Mouse (Mus musculus) forebrain, postnatal 0 days (tissue): ENCODE data around the gene 2010111I01Rik. TPM values are rescaled to one million over a fixed set of nuclear protein-coding genes. Genes with fewer than 3 reads are reported as not detected.

Experiments used
- ATAC-seq: fragments of 200-750 bp; cut with Nextera tagmentation; 2 replicates; pipeline ENCODE4 v1.8.0; 2017; ENCODE audit warnings: mild to moderate bottlenecking, moderate library complexity
- DNase-seq: peaks from one replicate; pipeline ENCODE4 v3.0.0-alpha.2; 2015
- H3K27ac ChIP-seq: fragments of 300-500 bp; sonication (generic); 2 replicates; pipeline ENCODE4 v1.5.1; 2014; ENCODE audit warnings: low read depth, mild to moderate bottlenecking, antibody characterized with exemption, low read length, moderate library complexity, mixed read lengths
- H3K27me3 ChIP-seq: fragments of 300-500 bp; sonication (generic); 2 replicates; pipeline ENCODE4 v1.6.1; 2014; ENCODE audit warnings: mild to moderate bottlenecking, low read length, mixed read lengths; ENCODE audit not compliant: insufficient read depth
- H3K36me3 ChIP-seq: fragments of 300-500 bp; sonication (generic); 2 replicates; pipeline ENCODE4 v1.6.1; 2014; ENCODE audit warnings: mild to moderate bottlenecking, moderate library complexity; ENCODE audit not compliant: insufficient read depth
- H3K4me1 ChIP-seq: fragments of 300-500 bp; sonication (generic); 2 replicates; pipeline ENCODE4 v1.6.1; 2014; ENCODE audit warnings: antibody characterized with exemption; ENCODE audit not compliant: insufficient read depth
- H3K4me2 ChIP-seq: fragments of 300-500 bp; sonication (generic); 2 replicates; pipeline ENCODE4 v1.6.1; 2014; ENCODE audit warnings: low read depth, mild to moderate bottlenecking, moderate library complexity
- H3K4me3 ChIP-seq: fragments of 300-500 bp; sonication (generic); 2 replicates; pipeline ENCODE4 v1.5.1; 2014; ENCODE audit warnings: low read depth, low read length, mixed read lengths
- H3K9ac ChIP-seq: fragments of 300-500 bp; sonication (generic); 2 replicates; pipeline ENCODE4 v1.6.1; 2014; ENCODE audit warnings: mild to moderate bottlenecking
- H3K9me3 ChIP-seq: fragments of 300-500 bp; sonication (generic); 2 replicates; pipeline ENCODE4 v1.6.1; 2016; ENCODE audit warnings: low read length
- CTCF ChIP-seq: sonication (generic); IDR thresholded peaks from 2 replicates; pipeline ENCODE4 v1.5.1; 2016; ENCODE audit warnings: antibody characterized with exemption, control low read depth, low read depth
- WGBS: fragments of 180-500 bp; shearing (Covaris S2); extraction: QIAGEN DNeasy Blood & Tissue Kit; methylation state at CpG from one replicate; pipeline ENCODE4 v1.1.7; 2014; 5-methylcytosine and 5-hydroxymethylcytosine counted together
- polyA plus RNA-seq: library from polyadenylated mRNA; unstranded; fragments of >200 nt; fragmentation: Nextera tagmentation; extraction: Ambion mirVana; gene quantifications from 2 replicates; pipeline ENCODE4 v1.2.1, GENCODE M21; 2015
- total RNA-seq: library from RNA; depleted of rRNA; stranded (reverse); fragments of >200 nt; gene quantifications from 2 replicates; pipeline ENCODE4 v1.2.3, GENCODE M21; 2014

Gene 2010111I01Rik
- total and polyA plus RNA-seq, 2 experiments from 2014 or later: 20.3 to 47.8 TPM

GRCm38 (mm10) chr13:63089513-63089912 lies 124.8 kb downstream of the 2010111I01Rik start:
- Histone ChIP-seq H3K9me3 (no peaks in the 10 kb centered on the region), H3K27me3 (no peaks in the 10 kb centered on the region), H3K4me1 (no peaks in the 10 kb centered on the region), H3K36me3 (no peaks in the 10 kb centered on the region), H3K27ac (no peak overlapping the region), H3K4me2 (no peak overlapping the region), H3K4me3 (no peak overlapping the region), H3K9ac (no peak overlapping the region)
- WGBS: 65% methylated on average over 4 of the region's 4 CpGs
- DNase-seq (no peak), ATAC-seq (no peak)
- no peak for TF ChIP-seq CTCF

- Histone ChIP-seq H3K4me3 (no peak overlapping the region), H3K36me3 (no peaks in the 10 kb centered on the region), H3K4me1 (no peaks in the 10 kb centered on the region), H3K27ac (no peak overlapping the region), H3K27me3 (no peaks in the 10 kb centered on the region), H3K4me2 (no peak overlapping the region), H3K9ac (no peak overlapping the region), H3K9me3 (no peaks in the 10 kb centered on the region)
- DNase-seq (no peak), ATAC-seq (no peak)
- no peak for TF ChIP-seq CTCF
- 76% methylated on average over 2 of the region's 2 CpGs for WGBS
Observed at GRCm38 (mm10) chr13:63091246-63091645, 126.6 kb downstream of the 2010111I01Rik start.

DNA sequence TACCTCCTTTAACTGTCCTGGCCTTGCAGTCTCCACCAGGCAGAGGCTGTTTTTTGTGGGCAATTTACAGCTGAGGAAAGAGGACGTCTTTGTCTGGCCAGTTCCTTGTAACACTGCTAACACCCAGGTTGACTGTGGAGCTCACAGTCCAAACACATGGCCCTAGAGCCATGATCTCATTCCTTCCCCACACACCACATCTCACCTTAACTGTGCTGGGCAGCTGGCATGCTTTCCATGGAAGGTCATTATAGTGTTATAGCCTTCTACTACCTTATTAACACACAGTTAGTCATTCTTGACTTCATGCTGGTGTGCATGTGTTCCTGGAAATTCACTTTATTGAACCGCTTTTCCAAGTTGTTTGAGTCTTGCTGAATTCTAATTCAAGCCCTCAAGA lies 127.6 kb downstream of the 2010111I01Rik start:
- TF ChIP-seq CTCF: no peak
- 95% methylated on average over 2 of the region's 2 CpGs for WGBS
- no peak for ATAC-seq

GRCm38 (mm10) chr13:63092874-63093273 lies 128.2 kb downstream of the 2010111I01Rik start:
- Histone ChIP-seq H3K27me3 (no peaks in the 10 kb centered on the region), H3K4me2 (no peak overlapping the region), H3K9ac (no peak overlapping the region), H3K4me3 (no peak overlapping the region), H3K27ac (no peak overlapping the region), H3K9me3 (no peaks in the 10 kb centered on the region), H3K4me1 (no peaks in the 10 kb centered on the region), H3K36me3 (no peaks in the 10 kb centered on the region)
- no peak for TF ChIP-seq CTCF
- DNase-seq (no peak), ATAC-seq (no peak)
- 92% methylated on average over 2 of the region's 2 CpGs for WGBS

More for the DNA sequence above, 127.6 kb downstream of the 2010111I01Rik start:
- no peaks in the 10 kb centered on the region for H3K27me3 ChIP-seq
- no peak for DNase-seq
- no peaks in the 10 kb centered on the region for H3K36me3 ChIP-seq
- no peak overlapping the region for H3K9ac ChIP-seq
- H3K27ac ChIP-seq: no peak overlapping the region
- H3K4me1 ChIP-seq: no peaks in the 10 kb centered on the region
- H3K4me3 ChIP-seq: no peak overlapping the region
- no peak overlapping the region for H3K4me2 ChIP-seq
- no peaks in the 10 kb centered on the region for H3K9me3 ChIP-seq

DNA sequence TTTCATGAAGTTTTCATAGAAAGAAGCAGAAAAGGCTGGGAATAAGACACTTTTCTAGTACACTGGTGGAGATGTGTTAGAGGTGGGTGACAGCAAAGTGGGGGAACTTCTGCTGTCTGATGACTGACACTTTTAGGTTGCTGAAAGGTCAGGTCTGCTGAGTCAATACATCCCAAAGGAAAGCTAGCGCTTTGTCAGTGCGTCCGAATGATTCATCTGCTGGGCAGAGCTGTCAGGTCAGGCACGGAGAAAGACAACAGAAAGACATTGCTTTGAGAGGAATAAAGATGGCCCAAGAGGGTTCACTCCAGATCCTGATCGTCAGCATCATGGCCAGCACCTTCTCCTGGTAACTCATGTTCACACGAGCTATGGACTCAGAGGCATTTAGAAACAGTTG lies 128.9 kb downstream of the 2010111I01Rik start:
- H3K9me3 ChIP-seq: no peaks in the 10 kb centered on the region
- DNase-seq: no peak
- H3K4me2 ChIP-seq: no peak overlapping the region
- 87% methylated on average over 6 of the region's 6 CpGs for WGBS
- no peak for ATAC-seq
- no peak for TF ChIP-seq CTCF
- no peaks in the 10 kb centered on the region for H3K4me1 ChIP-seq
- H3K36me3 ChIP-seq: no peaks in the 10 kb centered on the region
- H3K27ac ChIP-seq: no peak overlapping the region
- H3K9ac ChIP-seq: no peak overlapping the region
- no peaks in the 10 kb centered on the region for H3K27me3 ChIP-seq
- H3K4me3 ChIP-seq: no peak overlapping the region

- peak; percentile 56 for ATAC-seq
- TF ChIP-seq CTCF: no peak
- Histone ChIP-seq H3K4me1 (no peaks in the 10 kb centered on the region), H3K36me3 (no peaks in the 10 kb centered on the region), H3K27me3 (no peaks in the 10 kb centered on the region), H3K9ac (no peak overlapping the region), H3K4me2 (no peak overlapping the region), H3K9me3 (no peaks in the 10 kb centered on the region), H3K4me3 (no peak overlapping the region), H3K27ac (no peak overlapping the region)
- 7% methylated on average over 8 of the region's 8 CpGs for WGBS
- peak; percentile 24 for DNase-seq
Observed at GRCm38 (mm10) chr13:63094317-63095131, 129.8 kb downstream of the 2010111I01Rik start.

GRCm38 (mm10) chr13:63096764-63097163 lies 132.1 kb downstream of the 2010111I01Rik start:
- Histone ChIP-seq H3K36me3 (no peaks in the 10 kb centered on the region), H3K27me3 (no peaks in the 10 kb centered on the region), H3K4me2 (no peak overlapping the region), H3K4me1 (no peaks in the 10 kb centered on the region), H3K9me3 (no peaks in the 10 kb centered on the region), H3K4me3 (no peak overlapping the region), H3K27ac (no peak overlapping the region), H3K9ac (no peak overlapping the region)
- ATAC-seq: no peak
- DNase-seq: no peak
- WGBS: 70% methylated on average over 3 of the region's 3 CpGs
- no peak for TF ChIP-seq CTCF
